9 mouse cellular contexts compared by ENCODE assay signal in genomic region chr9:106250245-106250644, GRCm38 (mm10). TPM values are rescaled to one million over a fixed set of nuclear protein-coding genes. Genes with fewer than 3 reads are reported as not detected.
DNase-seq lines count a peak whose midpoint lies in the region; ATAC-seq lines count a peak whose summit lies in the region.
"Had no signal": no experiment of that assay in that cellular context is flagged by ENCODE, and none has a peak within 500 bp of the region (broad histone marks: within the 10 kb centered on the region; RNA-seq: fewer than 3 reads in every experiment).

No protein-coding gene starts in this region.

- 35% methylated on average over 4 of the region's 4 CpGs for WGBS in heart, embryonic 10.5 days
- 8% methylated on average over 4 of the region's 4 CpGs for WGBS in large intestine, adult 2 months
- 65% methylated on average over 4 of the region's 4 CpGs for WGBS in midbrain, embryonic 13.5 days

- H3K27me3 ChIP-seq in heart, embryonic 10.5 days (ENCODE audit: insufficient read depth, poor library complexity, severe bottlenecking): no peaks in the 10 kb centered on the region
- H3K27me3 ChIP-seq in midbrain, embryonic 13.5 days: no peaks in the 10 kb centered on the region
- H3K27me3 ChIP-seq: hindbrain, embryonic 15.5 days; Patski had no signal

- H3K9ac ChIP-seq in midbrain, embryonic 13.5 days (replicated peaks): no peak overlapping the region
- H3K9ac ChIP-seq: hindbrain, embryonic 15.5 days had no signal

- DNase-seq in urinary bladder, postnatal 14 days (ENCODE audit: low spot score): peak; percentile 55
- no peak for DNase-seq in urinary bladder, postnatal 10 days (ENCODE audit: low spot score)
- DNase-seq in heart, embryonic 10.5 days (ENCODE audit: low spot score): no peak
- DNase-seq in large intestine, adult 2 months (ENCODE audit: low read depth, low spot score): peak; percentile 67
- DNase-seq in layer of hippocampus, adult 11-12 months (ENCODE audit: low spot score): no peak
- no peak for DNase-seq in layer of hippocampus, adult 18-20 months (ENCODE audit: low spot score in 2 of 2)

- no peak for ATAC-seq in midbrain, embryonic 13.5 days
- ATAC-seq: Patski had no signal

- H3K4me3 ChIP-seq in heart, embryonic 10.5 days: no peak overlapping the region
- H3K4me3 ChIP-seq in midbrain, embryonic 13.5 days (replicated peaks): no peak overlapping the region
- H3K4me3 ChIP-seq: hindbrain, embryonic 15.5 days had no signal

- H3K36me3 ChIP-seq in heart, embryonic 10.5 days: peaks cover 1% of the 10 kb centered on the region; the same call in 1 of the 2 replicates
- H3K36me3 ChIP-seq in midbrain, embryonic 13.5 days: peaks cover 2% of the 10 kb centered on the region; the same call in 1 of the 2 replicates

- H3K4me2 ChIP-seq in midbrain, embryonic 13.5 days (replicated peaks): no peak overlapping the region
- H3K4me2 ChIP-seq: hindbrain, embryonic 15.5 days had no signal

- peak overlapping the region; percentile 31 for H3K27ac ChIP-seq in heart, embryonic 10.5 days
- no peak overlapping the region for H3K27ac ChIP-seq in midbrain, embryonic 13.5 days
- H3K27ac ChIP-seq: hindbrain, embryonic 15.5 days had no signal

- no peaks in the 10 kb centered on the region for H3K9me3 ChIP-seq in heart, embryonic 10.5 days
- H3K9me3 ChIP-seq in midbrain, embryonic 13.5 days: no peaks in the 10 kb centered on the region
- H3K9me3 ChIP-seq: hindbrain, embryonic 15.5 days had no signal

- H3K4me1 ChIP-seq in heart, embryonic 10.5 days: peaks cover 36% of the 10 kb centered on the region
- peaks cover 36% of the 10 kb centered on the region for H3K4me1 ChIP-seq in midbrain, embryonic 13.5 days (replicated peaks)

RNA-seq across cellular contexts. Expression of gene Alas1, which starts 1.8 kb away (rescaled TPM):
- 96.9 and 120 TPM in 2 replicates for polyA plus RNA-seq in heart, embryonic 10.5 days (2016; fragmentation: Nextera tagmentation; extraction: Ambion mirVana)
- polyA plus RNA-seq in large intestine, adult 2 months (2012; rRNA removed): 106 and 167 TPM in 2 replicates
- polyA plus RNA-seq in midbrain, embryonic 13.5 days (2015; fragmentation: Nextera tagmentation; extraction: Ambion mirVana): 91.5 and 93.6 TPM in 2 replicates
- 100 to 1,000 TPM; 141 to 144 TPM for total RNA-seq in layer of hippocampus, adult 18-20 months (2021)

RNA-seq across cellular contexts. Expression of gene Tlr9, which starts 27.8 kb away (rescaled TPM):
- polyA plus RNA-seq in heart, embryonic 10.5 days (2016; fragmentation: Nextera tagmentation; extraction: Ambion mirVana): not detected in 2 replicates
- polyA plus RNA-seq in large intestine, adult 2 months (2012; rRNA removed): 3.3 and 6.0 TPM in 2 replicates
- not detected in 2 replicates for polyA plus RNA-seq in midbrain, embryonic 13.5 days (2015; fragmentation: Nextera tagmentation; extraction: Ambion mirVana)
- 1 to 10 TPM; 1.0 to 1.5 TPM for total RNA-seq in layer of hippocampus, adult 18-20 months (2021)

RNA-seq across cellular contexts. Expression of gene Poc1a, which starts 30.6 kb away (rescaled TPM):
- 36.5 and 42.3 TPM in 2 replicates for polyA plus RNA-seq in heart, embryonic 10.5 days (2016; fragmentation: Nextera tagmentation; extraction: Ambion mirVana)
- polyA plus RNA-seq in large intestine, adult 2 months (2012; rRNA removed): 19.7 and 23.2 TPM in 2 replicates
- 10.6 and 13.5 TPM in 2 replicates for polyA plus RNA-seq in midbrain, embryonic 13.5 days (2015; fragmentation: Nextera tagmentation; extraction: Ambion mirVana)
- total RNA-seq in layer of hippocampus, adult 18-20 months (2021): 10 to 100 TPM; 12.5 to 15.4 TPM

RNA-seq across cellular contexts. Expression of gene Twf2, which starts 47.3 kb away (rescaled TPM):
- polyA plus RNA-seq in heart, embryonic 10.5 days (2016; fragmentation: Nextera tagmentation; extraction: Ambion mirVana): 70.5 and 77.2 TPM in 2 replicates
- 33.5 and 33.6 TPM in 2 replicates for polyA plus RNA-seq in large intestine, adult 2 months (2012; rRNA removed)
- polyA plus RNA-seq in midbrain, embryonic 13.5 days (2015; fragmentation: Nextera tagmentation; extraction: Ambion mirVana): 52.2 and 53.3 TPM in 2 replicates
- 10 to 100 TPM; 58.4 to 60.6 TPM for total RNA-seq in layer of hippocampus, adult 18-20 months (2021)

RNA-seq across cellular contexts. Expression of gene Ppm1m, which starts 50.7 kb away (rescaled TPM):
- polyA plus RNA-seq in heart, embryonic 10.5 days (2016; fragmentation: Nextera tagmentation; extraction: Ambion mirVana): 36.4 and 45.0 TPM in 2 replicates
- polyA plus RNA-seq in large intestine, adult 2 months (2012; rRNA removed): 14.6 and 15.7 TPM in 2 replicates
- 16.7 and 16.9 TPM in 2 replicates for polyA plus RNA-seq in midbrain, embryonic 13.5 days (2015; fragmentation: Nextera tagmentation; extraction: Ambion mirVana)
- 10 to 100 TPM; 18.9 to 19.2 TPM for total RNA-seq in layer of hippocampus, adult 18-20 months (2021)

Comparison
In these comparisons a context has a peak if more than half of its experiments do, and no peak if none do; other contexts are left out.
1. DNase-seq: peak in urinary bladder, postnatal 14 days (single experiment) and large intestine, adult 2 months (single experiment); none in urinary bladder, postnatal 10 days (single experiment), heart, embryonic 10.5 days (single experiment), layer of hippocampus, adult 11-12 months (single experiment) and layer of hippocampus, adult 18-20 months (0 of 2).